Mouse (Mus musculus): ENCODE data around the gene Pip4k2b. TPM values are rescaled to one million over a fixed set of nuclear protein-coding genes. Genes with fewer than 3 reads are reported as not detected.

Gene Pip4k2b
- polyA plus RNA-seq, 1 experiment = 92.5 TPM

- no peak; the same call in 1 of the 2 replicates for TF ChIP-seq POLR2A (IDR thresholded peaks at IDR 0.05; ENCODE audit: borderline replicate concordance, extremely low read depth, insufficient read depth, insufficient read length, poor library complexity, severe bottlenecking)
- TF ChIP-seq CTCF (IDR thresholded peaks at IDR 0.05; ENCODE audit: borderline replicate concordance, extremely low read depth, insufficient read depth, insufficient read length) = peak; percentile 40; the same call in 1 of the 2 replicates
- DNase-seq (ENCODE audit: low read depth) = peak; percentile 86
These were observed 45.5 kb downstream of the Pip4k2b start for GRCm38 (mm10) chr11:97698741-97699611.

- no peak for TF ChIP-seq CTCF (IDR thresholded peaks at IDR 0.05; ENCODE audit: borderline replicate concordance, extremely low read depth, insufficient read depth, insufficient read length)
- no peak for TF ChIP-seq POLR2A (IDR thresholded peaks at IDR 0.05; ENCODE audit: borderline replicate concordance, extremely low read depth, insufficient read depth, insufficient read length, poor library complexity, severe bottlenecking)
- DNase-seq (ENCODE audit: low read depth) = peak; percentile 72
These were observed 46.5 kb downstream of the Pip4k2b start for GRCm38 (mm10) chr11:97697891-97698529.

GRCm38 (mm10) chr11:97697199-97697890 is 47.2 kb downstream of the Pip4k2b start:
- no peak for DNase-seq (ENCODE audit: low read depth)
- no peak for TF ChIP-seq POLR2A (IDR thresholded peaks at IDR 0.05; ENCODE audit: borderline replicate concordance, extremely low read depth, insufficient read depth, insufficient read length, poor library complexity, severe bottlenecking)

GRCm38 (mm10) chr11:97696669-97697068 is 47.8 kb downstream of the Pip4k2b start:
- TF ChIP-seq POLR2A (IDR thresholded peaks at IDR 0.05; ENCODE audit: borderline replicate concordance, extremely low read depth, insufficient read depth, insufficient read length, poor library complexity, severe bottlenecking) (no peak), CTCF (IDR thresholded peaks at IDR 0.05; ENCODE audit: borderline replicate concordance, extremely low read depth, insufficient read depth, insufficient read length) (no peak)
- no peak for DNase-seq (ENCODE audit: low read depth)

GRCm38 (mm10) chr11:97695712-97696401 is 48.6 kb downstream of the Pip4k2b start:
- no peak for TF ChIP-seq CTCF (IDR thresholded peaks at IDR 0.05; ENCODE audit: borderline replicate concordance, extremely low read depth, insufficient read depth, insufficient read length)
- no peak for TF ChIP-seq POLR2A (IDR thresholded peaks at IDR 0.05; ENCODE audit: borderline replicate concordance, extremely low read depth, insufficient read depth, insufficient read length, poor library complexity, severe bottlenecking)
- peak; percentile 74 for DNase-seq (ENCODE audit: low read depth)

- peak; percentile 91 for DNase-seq (ENCODE audit: low read depth)
- TF ChIP-seq POLR2A (IDR thresholded peaks at IDR 0.05; ENCODE audit: borderline replicate concordance, extremely low read depth, insufficient read depth, insufficient read length, poor library complexity, severe bottlenecking) = no peak
- no peak for TF ChIP-seq CTCF (IDR thresholded peaks at IDR 0.05; ENCODE audit: borderline replicate concordance, extremely low read depth, insufficient read depth, insufficient read length)
These were observed 49.4 kb downstream of the Pip4k2b start for GRCm38 (mm10) chr11:97694921-97695711.

GRCm38 (mm10) chr11:97694435-97694834 is 50.1 kb downstream of the Pip4k2b start:
- no peak for DNase-seq (ENCODE audit: low read depth)
- no peak for TF ChIP-seq CTCF (IDR thresholded peaks at IDR 0.05; ENCODE audit: borderline replicate concordance, extremely low read depth, insufficient read depth, insufficient read length)
- TF ChIP-seq POLR2A (IDR thresholded peaks at IDR 0.05; ENCODE audit: borderline replicate concordance, extremely low read depth, insufficient read depth, insufficient read length, poor library complexity, severe bottlenecking) = no peak

GRCm38 (mm10) chr11:97689861-97690260 is 54.6 kb downstream of the Pip4k2b start:
- no peak for TF ChIP-seq POLR2A (IDR thresholded peaks at IDR 0.05; ENCODE audit: borderline replicate concordance, extremely low read depth, insufficient read depth, insufficient read length, poor library complexity, severe bottlenecking)
- TF ChIP-seq CTCF (IDR thresholded peaks at IDR 0.05; ENCODE audit: borderline replicate concordance, extremely low read depth, insufficient read depth, insufficient read length) = peak; percentile 96
- peak; percentile 75 for DNase-seq (ENCODE audit: low read depth)

GRCm38 (mm10) chr11:97687061-97687460 is 57.4 kb downstream of the Pip4k2b start:
- no peak for TF ChIP-seq CTCF (IDR thresholded peaks at IDR 0.05; ENCODE audit: borderline replicate concordance, extremely low read depth, insufficient read depth, insufficient read length)
- no peak for TF ChIP-seq POLR2A (IDR thresholded peaks at IDR 0.05; ENCODE audit: borderline replicate concordance, extremely low read depth, insufficient read depth, insufficient read length, poor library complexity, severe bottlenecking)
- DNase-seq (ENCODE audit: low read depth) = no peak

GRCm38 (mm10) chr11:97686322-97686908 is 58.1 kb downstream of the Pip4k2b start:
- TF ChIP-seq CTCF (IDR thresholded peaks at IDR 0.05; ENCODE audit: borderline replicate concordance, extremely low read depth, insufficient read depth, insufficient read length) = no peak
- TF ChIP-seq POLR2A (IDR thresholded peaks at IDR 0.05; ENCODE audit: borderline replicate concordance, extremely low read depth, insufficient read depth, insufficient read length, poor library complexity, severe bottlenecking) = no peak
- no peak for DNase-seq (ENCODE audit: low read depth)
